Mouse (Mus musculus) thymus, adult 18-20 months (tissue): Measurements from ENCODE around the gene Acot13.
"Not testable (repeated sequence)": the region's sequence is repeated elsewhere in the genome, so short reads cannot be mapped to it uniquely, and the experiment has no call there.

Experiments
- DNase-seq, 2 experiments: peaks; one replicate each; pipeline ENCODE4 v3.0.0; 2022; ENCODE audit warnings: mixed read lengths in 2 of 2

The Acot13 gene

DNA sequence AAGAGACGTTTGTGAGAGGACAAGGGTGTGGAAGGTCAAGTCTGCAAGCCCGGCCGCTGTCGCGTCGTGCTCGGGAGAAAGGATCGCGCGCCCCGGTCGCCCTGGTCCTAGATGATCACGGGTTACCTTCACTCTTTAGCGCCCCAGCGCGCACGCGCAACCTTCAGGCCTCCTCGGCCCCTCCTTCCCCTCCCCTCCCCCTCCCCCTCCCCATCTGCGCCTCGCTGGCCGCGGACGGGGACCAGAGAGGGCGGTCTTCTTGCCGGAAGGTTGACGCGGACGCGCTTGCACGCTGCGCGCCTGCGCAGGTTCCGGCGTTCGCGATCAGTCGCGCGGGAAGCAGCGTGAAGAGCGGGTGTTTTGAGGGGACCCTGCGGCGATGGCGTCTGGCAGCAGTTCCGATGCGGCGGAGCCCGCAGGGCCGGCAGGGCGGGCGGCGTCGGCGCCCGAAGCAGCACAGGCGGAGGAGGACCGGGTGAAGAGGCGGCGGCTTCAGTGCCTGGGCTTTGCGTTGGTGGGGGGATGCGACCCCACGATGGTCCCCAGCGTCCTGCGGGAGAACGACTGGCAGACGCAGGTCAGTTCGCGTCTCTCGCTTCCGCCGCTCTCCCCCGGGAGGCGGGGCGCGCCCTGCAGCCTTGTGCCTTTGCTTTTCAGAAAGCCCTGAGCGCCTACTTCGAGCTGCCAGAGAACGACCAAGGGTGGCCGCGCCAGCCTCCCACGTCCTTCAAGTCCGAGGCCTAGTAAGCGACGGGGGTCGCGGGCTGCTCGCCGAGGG is at the start of gene Acot13, which contains the start of gene Tdp2:
Acot13 (minus strand) TSS at position 188 of the 778 bp plus-strand sequence.
Tdp2 (plus strand) TSS at position 327 of the 778 bp plus-strand sequence.
- peak; percentile 91 for DNase-seq

DNA sequence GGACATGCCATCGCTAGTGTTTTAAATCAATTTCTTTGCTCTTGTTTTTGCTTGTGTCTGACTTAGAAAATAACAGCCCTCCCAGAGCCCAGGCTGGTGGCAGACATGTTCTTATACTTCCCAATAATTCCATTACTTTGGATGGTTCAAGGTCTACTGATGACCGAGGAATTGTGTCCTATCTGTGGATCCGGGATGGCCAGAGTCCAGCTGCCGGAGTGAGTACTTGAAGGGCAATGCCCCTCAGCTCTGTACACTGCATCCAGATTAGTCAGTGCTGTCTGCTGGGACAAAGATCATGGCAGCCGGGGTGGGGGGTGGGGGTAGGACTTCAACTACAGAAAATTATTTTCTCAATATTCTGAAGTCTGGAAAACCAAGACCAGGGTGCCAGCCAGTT is 49.4 kb upstream of the Acot13 start:
- DNase-seq: no peak

DNA sequence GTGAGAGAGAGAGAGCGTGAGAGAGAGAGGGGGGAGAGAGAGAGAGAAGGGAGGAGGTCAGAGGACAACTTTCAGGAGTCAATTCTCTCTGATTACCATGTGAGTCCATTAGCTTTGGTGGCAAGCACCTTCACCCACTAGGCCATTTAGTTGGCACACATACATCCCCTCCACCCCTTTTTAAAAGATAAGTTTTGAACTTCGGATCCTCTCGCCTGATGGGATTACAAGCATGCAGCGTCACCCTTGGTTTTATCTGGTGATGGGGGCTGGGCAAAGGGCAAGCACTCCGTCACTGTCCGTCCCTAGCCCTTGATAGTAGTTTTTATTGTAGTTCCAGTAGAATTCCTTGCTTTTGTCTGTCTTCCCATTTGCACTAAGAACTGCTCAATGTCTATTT is 48.9 kb upstream of the Acot13 start:
- DNase-seq: no peak

DNA sequence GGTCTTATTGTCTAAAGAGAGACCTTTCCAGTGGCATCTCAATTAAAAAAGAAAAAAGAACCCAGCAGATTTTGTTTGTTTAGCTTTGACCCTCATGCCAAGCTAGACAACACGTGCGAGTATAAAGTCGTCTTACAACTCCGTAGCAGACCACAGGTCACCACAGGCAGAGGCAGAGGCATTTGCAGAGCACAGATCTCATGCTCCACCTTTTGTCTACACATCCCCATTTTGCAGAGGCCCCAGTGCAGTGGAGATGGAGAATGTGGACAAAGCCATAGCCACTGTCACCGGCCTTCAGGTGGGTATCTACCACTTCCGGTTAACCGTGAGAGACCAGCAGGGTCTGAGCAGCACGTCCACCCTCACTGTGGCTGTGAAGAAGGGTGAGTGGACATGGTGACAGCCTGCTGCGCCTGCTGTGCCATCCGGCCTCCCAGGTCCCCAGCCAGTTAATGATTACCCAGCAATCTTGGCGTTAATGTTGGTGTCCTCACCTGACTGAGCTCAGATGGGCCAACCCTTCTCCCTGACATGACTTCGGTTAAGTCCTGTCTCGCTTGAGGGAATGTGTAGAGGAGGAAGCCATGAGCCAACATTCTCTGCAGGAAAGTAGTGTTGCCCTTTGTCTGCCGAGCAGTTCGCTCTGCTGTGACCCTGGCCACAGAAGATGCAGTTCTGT is 48.2 kb upstream of the Acot13 start:
- no peak for DNase-seq

DNA sequence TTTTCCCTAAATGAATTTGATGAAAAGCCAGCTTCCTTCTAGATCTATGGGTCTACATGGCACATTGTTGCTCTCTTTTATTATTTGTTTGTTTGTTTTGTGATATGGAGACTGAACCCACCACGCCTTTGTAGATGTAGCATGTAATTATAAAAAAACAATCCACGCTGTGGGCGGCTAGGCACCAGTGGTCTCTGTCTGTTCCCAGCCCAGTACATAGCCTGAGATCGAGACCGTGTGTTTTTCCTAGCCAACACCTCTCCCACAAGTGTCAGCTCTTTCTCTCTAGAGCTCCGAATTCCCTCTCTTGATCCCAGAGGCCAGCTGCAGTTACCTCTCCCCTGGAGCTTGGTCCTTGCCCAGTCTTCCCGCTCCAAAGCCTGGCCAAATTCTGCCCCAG is 36.9 kb upstream of the Acot13 start:
- DNase-seq: no peak

DNA sequence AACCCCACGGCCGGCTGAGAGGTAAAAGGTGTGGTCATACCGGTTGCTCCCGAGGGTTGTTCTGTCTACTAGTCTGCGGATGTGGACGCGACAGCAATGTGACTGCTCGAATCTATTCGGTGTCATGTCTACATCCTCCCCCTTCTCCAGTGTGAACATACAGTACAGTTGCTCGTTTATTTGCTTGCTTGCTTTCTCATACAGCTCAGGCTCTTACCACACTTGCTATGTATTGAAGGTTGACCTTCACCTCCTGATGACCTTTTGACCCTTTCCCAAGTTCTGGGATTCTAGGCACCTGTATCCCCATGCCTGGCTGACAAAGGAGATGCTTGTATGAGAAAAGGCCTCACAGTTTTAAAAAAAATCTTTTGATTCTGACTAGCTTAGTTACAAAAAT is 36.4 kb upstream of the Acot13 start:
- DNase-seq: no peak

DNA sequence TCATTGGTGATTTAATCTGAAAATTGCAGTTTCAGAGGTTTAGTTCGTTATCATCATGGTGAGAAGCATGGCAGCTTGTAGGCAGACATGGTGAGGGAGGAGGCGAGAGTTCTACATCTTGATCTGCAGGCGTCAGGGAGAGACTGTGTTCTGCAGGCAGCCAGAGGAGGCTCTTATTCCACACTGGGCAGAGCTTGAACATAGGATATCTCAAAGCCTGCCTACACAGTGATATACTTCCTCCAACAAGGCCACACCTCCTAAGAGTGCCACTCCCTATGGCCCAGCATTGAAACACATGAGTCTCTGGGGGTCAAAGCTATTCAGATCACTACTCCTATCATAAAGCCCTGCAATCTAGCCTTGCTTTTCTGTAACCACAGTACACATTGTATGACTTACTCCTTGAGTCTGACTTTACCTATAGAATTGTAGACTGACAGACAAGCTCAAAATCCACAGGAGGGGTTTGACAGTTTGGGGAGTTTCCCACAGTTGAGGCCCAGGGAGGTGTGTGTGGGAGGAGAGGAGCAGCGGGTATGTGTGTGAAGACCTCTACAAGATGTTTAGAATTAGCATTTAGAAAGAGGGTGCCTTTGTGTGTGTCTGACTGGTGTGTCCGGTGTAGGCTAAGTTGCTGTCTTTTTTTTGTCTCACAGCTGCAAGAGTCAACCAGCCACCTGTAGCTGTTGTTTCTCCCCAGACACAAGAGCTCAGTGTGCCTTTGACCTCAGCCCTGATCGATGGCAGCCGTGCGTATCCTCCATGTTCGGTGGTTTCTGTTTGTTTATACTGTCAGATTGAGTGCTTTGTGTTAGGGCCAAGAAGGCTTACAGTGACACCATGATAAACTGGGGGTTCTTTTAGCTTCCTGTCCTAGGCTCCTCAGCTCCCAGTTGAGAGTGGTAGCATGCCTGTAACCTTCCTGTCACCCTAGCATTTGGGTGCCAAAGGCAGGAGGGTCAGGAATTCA is 35.4 kb upstream of the Acot13 start:
- DNase-seq: no peak

DNA sequence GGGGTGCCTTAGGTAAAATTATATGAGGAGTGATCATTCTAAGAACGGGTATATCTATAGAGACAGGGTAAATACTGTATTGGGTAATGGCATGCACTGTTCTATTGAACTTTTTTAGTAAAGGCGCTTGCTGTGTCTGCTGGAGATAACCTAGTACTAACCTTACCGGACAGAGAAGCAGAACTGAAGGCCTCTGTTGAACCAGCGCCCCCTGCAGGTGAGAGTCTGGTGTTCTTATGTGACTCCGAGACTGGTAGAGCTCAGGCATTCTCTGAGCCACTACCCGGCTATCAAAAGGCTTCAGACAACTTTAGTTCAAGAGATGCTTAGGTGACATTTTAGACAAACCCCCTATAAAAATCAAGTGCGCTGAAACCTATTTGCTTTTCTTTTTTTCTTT is 31.2 kb upstream of the Acot13 start:
- DNase-seq: peak; percentile 18 to 27

DNA sequence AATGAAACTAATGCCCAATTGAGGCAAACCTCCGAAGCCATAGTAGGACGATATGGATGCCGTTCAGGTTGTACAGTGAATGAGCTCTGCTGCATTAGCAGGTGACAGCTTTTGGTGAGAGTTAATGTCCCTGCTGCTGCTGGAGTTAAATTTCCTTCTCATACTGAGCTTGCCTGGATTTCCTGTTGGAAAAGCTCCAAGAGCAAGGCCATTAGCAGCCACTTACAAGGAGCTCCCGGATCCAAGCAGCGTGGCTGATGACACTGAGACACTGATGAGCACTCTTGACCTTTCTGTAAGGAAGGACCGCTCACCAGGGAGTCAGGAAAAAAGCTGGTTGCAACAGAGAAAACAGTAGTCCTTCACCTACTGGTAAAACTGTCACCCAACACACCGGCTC is 30.7 kb upstream of the Acot13 start:
- DNase-seq: no peak

DNA sequence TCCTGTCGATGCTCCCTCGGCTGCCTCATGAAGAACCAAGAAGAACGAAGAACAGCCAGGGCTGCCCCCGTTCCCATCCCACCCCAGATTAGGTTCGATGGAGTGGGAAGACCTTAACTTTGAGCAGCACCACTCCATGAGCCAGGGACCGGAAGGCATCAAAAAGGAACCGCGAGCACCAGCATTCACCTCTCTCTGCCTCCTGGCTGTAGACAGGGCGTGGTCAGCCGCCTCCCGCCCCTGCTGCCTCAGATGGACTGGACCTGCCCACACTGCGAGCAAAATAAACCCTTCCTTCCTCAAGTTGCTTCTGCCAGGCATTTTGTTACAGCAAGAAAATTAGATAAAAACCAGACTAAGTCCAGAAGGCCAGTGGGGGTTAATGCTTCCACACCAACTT is 29.7 kb upstream of the Acot13 start:
- no peak for DNase-seq

DNA sequence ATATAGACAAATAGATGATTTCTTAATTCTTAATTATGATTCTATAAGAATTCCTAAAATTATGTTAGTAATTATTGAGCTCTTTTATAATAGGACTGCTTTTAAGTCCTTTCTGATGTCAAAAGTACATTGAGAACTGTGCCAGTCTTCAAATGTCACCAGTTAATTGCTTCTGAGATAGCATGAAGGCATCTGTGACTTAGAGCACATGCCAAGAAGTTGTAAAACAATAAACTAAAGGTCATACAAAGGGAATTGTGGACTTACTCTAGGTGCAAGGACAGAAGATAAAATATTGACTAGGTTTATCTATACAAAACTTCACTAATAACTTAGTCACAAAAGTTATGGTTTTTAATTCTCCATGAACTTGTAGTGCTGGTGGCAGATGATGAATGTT is 27.8 kb upstream of the Acot13 start:
- no peak for DNase-seq

DNA sequence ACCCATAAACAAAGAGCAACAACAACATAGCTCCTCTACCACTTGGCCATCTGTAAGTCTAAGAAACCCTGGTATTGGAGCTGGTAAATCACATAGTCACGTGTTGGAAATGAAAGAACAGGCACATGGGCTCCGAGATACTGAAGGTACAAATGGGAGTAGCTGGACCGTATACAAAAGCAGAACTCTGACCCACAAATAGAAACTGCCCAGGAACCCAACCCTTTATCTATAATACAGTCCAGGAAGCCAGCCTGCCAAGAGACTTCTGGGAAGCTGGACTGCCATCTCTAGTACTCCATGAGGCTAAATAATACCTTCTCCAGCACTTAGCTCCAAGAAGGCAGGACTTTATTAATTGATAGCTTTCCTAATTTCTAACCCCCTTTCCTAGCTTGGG is 21.2 kb upstream of the Acot13 start:
- no peak for DNase-seq

DNA sequence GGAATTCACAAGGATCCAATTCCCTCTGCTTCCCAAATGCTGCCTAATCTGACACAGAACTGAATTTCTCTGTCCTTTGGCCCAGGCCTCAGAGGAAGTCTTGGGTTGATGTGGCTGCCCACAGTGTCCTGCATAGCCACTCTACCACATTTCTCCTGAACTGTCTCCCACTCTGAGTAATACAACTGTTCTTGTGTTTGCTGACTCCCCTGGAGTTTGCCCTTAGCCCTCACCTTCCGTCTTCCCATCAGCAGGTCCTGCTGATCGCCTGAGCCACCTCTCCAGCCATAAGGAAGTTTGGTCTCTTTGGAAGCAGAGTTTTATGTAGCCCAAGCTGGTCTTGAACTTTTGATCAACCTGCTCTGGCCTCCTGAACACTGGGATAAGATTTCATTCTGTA is 20.6 kb upstream of the Acot13 start:
- no peak for DNase-seq

DNA sequence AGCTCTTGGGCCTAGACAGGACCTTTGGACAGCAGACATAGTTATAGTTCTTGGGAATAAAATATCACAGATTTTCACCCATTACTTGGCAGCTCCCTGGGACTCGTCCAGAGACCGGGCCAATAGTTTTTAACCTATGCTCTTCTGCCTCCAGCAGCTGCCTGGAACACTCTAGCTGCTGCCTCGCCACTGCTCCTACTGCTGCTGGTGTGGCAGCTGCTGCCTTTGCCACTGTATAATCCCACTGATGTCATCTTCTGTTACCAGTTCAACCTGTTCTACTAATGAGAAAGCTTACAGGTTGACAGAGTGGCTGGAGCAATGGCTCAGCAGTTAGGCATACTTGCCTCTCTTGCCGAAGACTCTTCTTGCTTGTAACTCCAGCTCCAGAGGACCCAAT is 18.0 kb upstream of the Acot13 start:
- DNase-seq: no peak

DNA sequence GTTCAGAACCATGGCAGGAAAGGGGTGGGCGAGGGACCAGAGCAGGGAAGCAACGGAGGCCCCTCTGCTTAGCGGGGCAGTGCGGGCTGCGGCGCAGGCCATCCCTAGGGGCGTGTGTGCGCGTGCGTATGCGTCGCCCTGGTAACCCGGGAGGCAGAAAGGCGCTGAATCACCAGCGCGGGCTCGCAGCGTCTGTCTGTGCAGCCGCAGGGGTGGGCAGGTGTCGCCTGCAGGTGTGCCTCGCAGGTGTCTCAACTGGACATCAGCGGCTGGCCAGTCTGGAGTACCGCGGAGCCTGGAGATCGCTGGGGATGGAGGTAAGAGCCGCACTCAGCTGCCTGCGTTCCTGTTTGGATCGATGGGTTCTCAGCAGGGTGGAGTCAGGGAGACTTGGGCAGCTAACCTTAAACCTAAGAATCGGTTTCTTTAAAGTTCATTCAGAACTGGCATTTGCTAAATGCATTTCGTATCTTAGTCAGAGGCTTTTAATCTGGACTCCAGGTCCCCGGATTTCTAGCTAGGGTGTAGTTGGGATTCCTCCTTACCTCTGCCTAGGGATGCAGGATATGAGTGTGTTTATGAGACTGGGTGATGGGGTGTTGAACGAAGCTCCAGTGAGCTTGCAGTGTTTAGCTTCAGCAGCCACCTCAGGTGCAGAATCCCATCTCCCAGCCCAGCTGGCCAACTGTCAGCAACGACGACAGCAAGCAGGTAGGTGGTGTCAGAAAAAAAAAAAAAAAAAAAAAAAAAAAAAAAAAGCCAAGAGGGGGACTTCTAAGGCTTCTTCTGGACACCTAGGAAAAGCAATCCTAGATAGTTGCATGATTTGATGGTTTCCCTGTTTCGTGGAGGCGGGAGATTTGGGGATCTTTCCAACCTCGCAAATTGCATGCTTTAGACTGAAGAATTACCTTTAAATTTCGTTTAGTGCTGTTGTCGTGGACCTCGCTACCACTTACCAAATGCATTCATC is 13.9 kb upstream of the Acot13 start, which contains the start of gene D130043K22Rik:
D130043K22Rik (plus strand) TSS at position 153 of the 973 bp plus-strand sequence.
- DNase-seq: peak in 1 of 2 experiments; percentile 15

DNA sequence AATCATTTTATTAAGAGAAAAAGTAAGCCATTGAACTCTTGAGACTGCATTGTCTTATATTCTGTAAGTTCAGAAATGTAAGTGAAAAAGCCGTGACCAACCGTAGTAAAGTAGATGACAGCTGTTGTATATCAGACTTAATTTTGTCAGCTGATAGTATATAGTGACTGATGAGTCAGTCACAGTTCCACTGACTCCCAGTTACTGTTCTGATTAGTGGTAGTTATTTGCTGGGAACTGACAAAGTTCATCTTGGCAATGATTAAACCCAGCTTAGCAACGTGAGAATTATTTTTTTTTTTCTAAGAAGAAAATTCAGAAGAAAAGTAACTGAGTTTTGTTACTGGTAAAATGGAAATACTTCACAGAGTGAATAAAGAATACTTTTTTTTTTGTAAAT is 10.4 kb upstream of the Acot13 start:
- no peak for DNase-seq

DNA sequence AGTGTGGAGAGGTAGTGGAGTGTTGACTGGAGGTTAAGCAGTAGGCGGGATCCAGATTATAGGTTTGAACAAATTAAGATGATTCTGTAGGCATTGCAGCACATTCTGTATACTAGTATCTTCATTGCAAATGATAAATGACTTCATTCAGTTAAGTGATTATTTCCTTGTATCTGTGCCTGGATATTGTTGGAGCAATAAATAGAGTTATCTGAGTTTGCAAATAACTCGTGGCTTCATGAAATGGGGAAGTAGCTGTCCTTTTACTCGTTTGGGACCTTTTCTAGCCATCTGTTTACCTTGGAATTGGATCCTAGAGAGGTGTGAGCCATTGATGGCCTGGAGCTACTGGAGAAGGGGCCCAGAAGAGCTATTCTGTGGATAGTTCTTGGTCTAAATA is 8.5 kb upstream of the Acot13 start:
- no peak for DNase-seq

DNA sequence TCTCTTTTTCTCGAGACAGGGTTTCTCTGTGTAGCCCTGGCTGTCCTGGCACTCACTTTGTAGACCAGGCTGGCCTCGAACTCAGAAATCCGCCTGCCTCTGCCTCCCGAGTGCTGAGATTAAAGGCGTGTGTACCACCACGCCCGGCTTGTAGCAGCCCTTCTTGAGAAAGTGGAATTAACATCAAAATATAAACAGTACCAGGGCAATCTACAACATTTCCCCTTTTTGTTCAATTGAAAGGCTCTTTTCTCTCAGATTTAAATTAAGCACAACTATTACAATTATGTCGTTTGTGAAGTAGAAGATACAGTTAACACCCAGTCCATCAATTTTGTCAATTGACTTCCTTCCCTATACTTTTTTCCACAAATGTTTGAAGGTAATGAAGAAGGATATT is 6.4 kb upstream of the Acot13 start:
- not testable (repeated sequence) for DNase-seq

DNA sequence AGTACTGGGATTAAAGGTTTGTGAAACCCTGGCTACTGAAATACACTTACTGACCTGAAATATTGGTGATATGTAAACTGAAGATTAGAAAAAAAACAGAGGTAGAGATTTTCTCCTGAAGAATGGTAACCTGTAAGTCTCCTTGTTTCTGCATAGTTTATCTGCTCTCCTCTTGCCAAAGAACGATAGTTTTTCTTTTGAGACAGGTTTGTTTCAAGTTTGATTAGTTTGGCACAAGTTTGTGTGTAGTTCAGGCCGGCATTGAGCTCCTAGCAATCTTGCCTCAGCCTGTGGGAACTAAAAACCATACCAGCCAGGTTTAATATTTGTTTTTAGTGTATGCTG is 1.4 kb upstream of the Acot13 start:
- DNase-seq: no peak

DNA sequence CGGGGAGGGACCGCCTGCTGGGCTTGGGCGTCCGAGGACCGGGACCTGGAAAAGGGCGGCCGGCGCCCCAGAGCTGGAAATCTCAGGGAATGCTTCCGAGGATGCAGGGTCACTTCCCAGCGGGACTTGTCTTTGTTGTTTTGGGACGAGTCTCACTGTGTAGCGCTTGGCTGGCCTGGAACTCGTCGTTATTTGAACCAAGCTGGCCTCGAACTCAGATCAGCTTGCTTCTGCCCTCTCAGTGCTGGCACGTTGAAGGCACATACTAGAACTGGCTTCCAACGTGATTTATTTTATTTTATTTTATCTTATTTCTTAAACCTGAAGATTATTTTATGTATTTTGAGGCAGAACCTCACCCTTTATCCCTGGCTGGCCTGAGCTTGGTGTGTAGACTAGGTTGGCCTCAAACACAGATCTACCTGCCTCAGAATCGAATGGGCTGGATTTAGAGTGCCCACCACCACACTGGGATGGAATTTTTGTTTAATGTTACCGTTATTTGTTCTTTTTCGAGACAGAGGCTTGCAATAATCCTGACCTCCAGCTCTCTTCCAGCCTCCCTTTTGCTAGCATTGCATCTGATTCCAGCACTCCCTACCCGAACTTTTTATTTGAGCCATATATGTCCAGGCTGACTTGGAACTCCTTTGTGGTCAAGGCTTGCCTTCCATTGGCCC is 931 bp upstream of the Acot13 start:
- no peak for DNase-seq

DNA sequence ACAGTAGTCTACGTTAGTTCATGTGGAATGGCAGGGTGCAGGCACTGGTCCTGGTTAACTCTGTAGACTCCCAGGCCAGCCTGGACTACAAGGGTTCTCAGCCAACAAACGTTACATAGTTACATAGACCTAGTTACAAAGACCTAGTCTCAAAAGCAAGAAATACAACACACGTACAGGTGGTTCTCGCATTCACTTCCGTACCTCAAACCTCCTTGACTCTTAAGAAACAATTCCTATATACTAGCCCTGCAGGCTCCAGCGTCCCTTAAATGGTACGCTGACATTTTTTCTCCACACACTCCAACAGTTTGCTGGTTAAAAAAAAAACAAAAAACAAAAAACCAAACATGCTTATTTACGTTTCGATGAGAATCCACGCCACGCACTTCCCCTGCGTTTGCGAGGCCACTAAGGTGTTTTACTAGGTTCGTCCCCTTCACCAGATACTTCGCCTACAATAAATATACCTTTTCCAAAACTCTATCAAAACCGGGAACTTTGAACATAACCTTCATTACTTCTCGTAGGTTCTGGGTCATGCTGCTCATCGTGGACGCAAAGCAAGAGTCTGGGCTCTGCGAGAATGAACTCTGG is 486 bp downstream of the Acot13 start:
- no peak for DNase-seq
